Mouse (Mus musculus) CH12.LX (cell line): ENCODE measurements around the gene Ltn1. TPM values are rescaled to one million over a fixed set of nuclear protein-coding genes. Genes with fewer than 3 reads are reported as not detected.

Experiments used
- DNase-seq: peaks from one replicate; pipeline ENCODE4 v3.0.0-alpha.2; 2013; ENCODE audit errors: extremely low read depth
- H3K27ac ChIP-seq: 2 replicates; pipeline ENCODE4 v1.5.1; 2012; ENCODE audit warnings: low read depth, mild to moderate bottlenecking, control low read depth, moderate library complexity; ENCODE audit not compliant: insufficient read depth
- H3K27me3 ChIP-seq: replicated peaks from 2 replicates; pipeline ENCODE3; 2012; ENCODE audit warnings: inconsistent platforms
- H3K36me3 ChIP-seq, 2 experiments: replicated peaks in 1 of 2; 2 replicates each; pipeline versions ENCODE3 to v1.6.1; 2012; ENCODE audit warnings: inconsistent platforms in 1 of 2, low read length in 1 of 2, mild to moderate bottlenecking in 1 of 2, mixed read lengths in 1 of 2, moderate library complexity in 1 of 2; ENCODE audit not compliant: control insufficient read depth in 1 of 2, insufficient read depth in 1 of 2
- H3K4me1 ChIP-seq, 2 experiments: 2 replicates each; pipeline ENCODE4 v1.6.1; 2012; ENCODE audit warnings: inconsistent platforms in 1 of 2, moderate library complexity in 1 of 2; ENCODE audit not compliant: insufficient read depth in 2 of 2, control insufficient read depth in 1 of 2
- H3K4me2 ChIP-seq: 2 replicates; pipeline ENCODE4 v1.6.1; 2012; ENCODE audit warnings: low read depth, mild to moderate bottlenecking, control low read depth; ENCODE audit not compliant: poor library complexity, insufficient read depth, severe bottlenecking
- H3K4me3 ChIP-seq, 3 experiments: fragments of 150-350 bp in 1 of 3; sonication (generic) in 1 of 3; replicated peaks in 1 of 3; 2 replicates each; pipeline versions ENCODE3 to v1.5.1; 2011 to 2012; ENCODE audit warnings: low read depth in 2 of 3, low read length in 2 of 3, mild to moderate bottlenecking in 2 of 3, moderate library complexity in 2 of 3, control low read depth in 1 of 3, improper control_type of control experiment in 1 of 3, inconsistent platforms in 1 of 3, mixed read lengths in 1 of 3; ENCODE audit not compliant: poor library complexity in 1 of 3
- H3K79me2 ChIP-seq: replicated peaks from 2 replicates; pipeline ENCODE4 v1.6.1; 2012; ENCODE audit warnings: mild to moderate bottlenecking, moderate library complexity; ENCODE audit not compliant: control insufficient read depth, poor library complexity, insufficient read depth, severe bottlenecking; ENCODE audit errors: extremely low read depth
- H3K9ac ChIP-seq: 2 replicates; pipeline ENCODE4 v1.6.1; 2012; ENCODE audit warnings: low read depth, mild to moderate bottlenecking, control low read depth, moderate library complexity; ENCODE audit not compliant: insufficient read depth
- H3K9me3 ChIP-seq: replicated peaks from 2 replicates; pipeline ENCODE3; 2012; ENCODE audit warnings: low read length, inconsistent platforms, mixed read lengths
- BHLHE40 ChIP-seq: IDR thresholded peaks from 2 replicates; pipeline ENCODE4 v1.6.1; 2011; ENCODE audit warnings: mild to moderate bottlenecking, low read depth, low read length, improper control_type of control experiment
- CHD1 ChIP-seq: IDR thresholded peaks from 2 replicates; pipeline ENCODE4 v1.6.1; 2012; ENCODE audit warnings: low read depth, low read length, improper control_type of control experiment, inconsistent platforms
- CHD2 ChIP-seq: IDR thresholded peaks from 2 replicates; pipeline ENCODE4 v1.6.1; 2011; ENCODE audit warnings: low read length, improper control_type of control experiment
- CTCF ChIP-seq, 2 experiments: IDR thresholded peaks in 1 of 2; conservative IDR thresholded peaks in 1 of 2; 2 replicates each; pipeline ENCODE4 v1.5.1; 2011 to 2012; ENCODE audit warnings: low read depth in 2 of 2, low read length in 2 of 2, improper control_type of control experiment in 1 of 2, inconsistent platforms in 1 of 2, mild to moderate bottlenecking in 1 of 2, moderate library complexity in 1 of 2
- E2F4 ChIP-seq: IDR thresholded peaks from 2 replicates; pipeline ENCODE4 v1.6.1; 2011; ENCODE audit warnings: low read depth, low read length, improper control_type of control experiment; ENCODE audit not compliant: insufficient replicate concordance
- ELF1 ChIP-seq: IDR thresholded peaks from 2 replicates; pipeline ENCODE4 v1.6.1; 2014; ENCODE audit warnings: low read depth, mild to moderate bottlenecking, inconsistent platforms, low read length, improper control_type of control experiment
- EP300 ChIP-seq: IDR thresholded peaks from 2 replicates; pipeline ENCODE4 v1.6.1; 2011; ENCODE audit warnings: low read length, improper control_type of control experiment
- ETS1 ChIP-seq: conservative IDR thresholded peaks from 2 replicates; pipeline ENCODE4 v1.6.1; 2012; ENCODE audit warnings: low read depth, mild to moderate bottlenecking, inconsistent platforms, low read length, improper control_type of control experiment, moderate library complexity
- GABPA ChIP-seq: IDR thresholded peaks from 2 replicates; pipeline ENCODE4 v1.6.1; 2012; ENCODE audit warnings: low read depth, low read length, improper control_type of control experiment, inconsistent platforms; ENCODE audit not compliant: insufficient replicate concordance
- HCFC1 ChIP-seq: IDR thresholded peaks from 2 replicates; pipeline ENCODE4 v1.6.1; 2012; ENCODE audit warnings: low read depth, mild to moderate bottlenecking, inconsistent platforms, low read length, improper control_type of control experiment
- IRF4 ChIP-seq: IDR thresholded peaks from 2 replicates; pipeline ENCODE4 v1.6.1; 2014; ENCODE audit warnings: low read depth, mild to moderate bottlenecking, inconsistent platforms, low read length, improper control_type of control experiment
- JUN ChIP-seq: IDR thresholded peaks from 2 replicates; pipeline ENCODE4 v1.6.1; 2011; ENCODE audit warnings: low read depth, mild to moderate bottlenecking, low read length, improper control_type of control experiment, moderate library complexity; ENCODE audit not compliant: insufficient read depth
- JUND ChIP-seq: conservative IDR thresholded peaks from 2 replicates; pipeline ENCODE4 v1.6.1; 2011; ENCODE audit warnings: low read depth, low read length, improper control_type of control experiment
- KAT2A ChIP-seq: IDR thresholded peaks from 2 replicates; pipeline ENCODE4 v1.6.1; 2012; ENCODE audit warnings: low read length, improper control_type of control experiment, inconsistent platforms; ENCODE audit not compliant: insufficient replicate concordance
- MAFK ChIP-seq: IDR thresholded peaks from 2 replicates; pipeline ENCODE4 v1.6.1; 2011; ENCODE audit warnings: low read length, improper control_type of control experiment; ENCODE audit not compliant: insufficient replicate concordance
- MAX ChIP-seq: IDR thresholded peaks from 2 replicates; pipeline ENCODE4 v1.6.1; 2011; ENCODE audit warnings: low read length, improper control_type of control experiment
- MAZ ChIP-seq: IDR thresholded peaks from 2 replicates; pipeline ENCODE4 v1.6.1; 2012; ENCODE audit warnings: low read depth, mild to moderate bottlenecking, inconsistent platforms, low read length, improper control_type of control experiment, moderate library complexity
- MEF2A ChIP-seq: IDR thresholded peaks from 2 replicates; pipeline ENCODE4 v1.6.1; 2014; ENCODE audit warnings: low read depth, mild to moderate bottlenecking, inconsistent platforms, low read length, improper control_type of control experiment, borderline replicate concordance
- MXI1 ChIP-seq: IDR thresholded peaks from 2 replicates; pipeline ENCODE4 v1.6.1; 2011; ENCODE audit warnings: mild to moderate bottlenecking, low read depth, low read length, improper control_type of control experiment
- MYC ChIP-seq: IDR thresholded peaks from 2 replicates; pipeline ENCODE4 v1.6.1; 2011; ENCODE audit warnings: low read depth, mild to moderate bottlenecking, improper control_type of control experiment, low read length
- NELFE ChIP-seq: IDR thresholded peaks from 2 replicates; pipeline ENCODE4 v1.6.1; 2011; ENCODE audit warnings: low read depth, low read length, improper control_type of control experiment
- NRF1 ChIP-seq: IDR thresholded peaks from 2 replicates; pipeline ENCODE4 v1.6.1; 2014; ENCODE audit warnings: low read depth, mild to moderate bottlenecking, inconsistent platforms, low read length, improper control_type of control experiment, moderate library complexity
- PAX5 ChIP-seq: IDR thresholded peaks from 2 replicates; pipeline ENCODE4 v1.6.1; 2012; ENCODE audit warnings: low read length, inconsistent platforms, mixed read lengths
- POLR2A ChIP-seq: IDR thresholded peaks from 2 replicates; pipeline ENCODE4 v1.6.1; 2011; ENCODE audit warnings: low read depth, mild to moderate bottlenecking, improper control_type of control experiment, low read length
- POLR2AphosphoS2 ChIP-seq: IDR thresholded peaks from 2 replicates; pipeline ENCODE4 v1.6.1; 2011; ENCODE audit warnings: low read depth, low read length, improper control_type of control experiment
- RAD21 ChIP-seq: IDR thresholded peaks from 2 replicates; pipeline ENCODE4 v1.6.1; 2011; ENCODE audit warnings: low read depth, mild to moderate bottlenecking, low read length, improper control_type of control experiment, moderate library complexity
- RCOR1 ChIP-seq: conservative IDR thresholded peaks from 2 replicates; pipeline ENCODE4 v1.6.1; 2012; ENCODE audit warnings: low read depth, mild to moderate bottlenecking, inconsistent platforms, low read length, improper control_type of control experiment
- SIN3A ChIP-seq: IDR thresholded peaks from 2 replicates; pipeline ENCODE4 v1.6.1; 2012; ENCODE audit warnings: low read length, improper control_type of control experiment, inconsistent platforms
- SMC3 ChIP-seq: IDR thresholded peaks from 2 replicates; pipeline ENCODE4 v1.6.1; 2011; ENCODE audit warnings: low read depth, low read length, improper control_type of control experiment
- TBP ChIP-seq: conservative IDR thresholded peaks from 2 replicates; pipeline ENCODE4 v1.6.1; 2011; ENCODE audit warnings: low read depth, low read length, improper control_type of control experiment
- TCF12 ChIP-seq: IDR thresholded peaks from 2 replicates; pipeline ENCODE4 v1.6.1; 2014; ENCODE audit warnings: low read depth, mild to moderate bottlenecking, inconsistent platforms, low read length, improper control_type of control experiment
- UBTF ChIP-seq: IDR thresholded peaks from 2 replicates; pipeline ENCODE4 v1.6.1; 2012; ENCODE audit warnings: low read depth, mild to moderate bottlenecking, inconsistent platforms, low read length, improper control_type of control experiment, moderate library complexity
- USF1 ChIP-seq: IDR thresholded peaks from 2 replicates; pipeline ENCODE4 v1.6.1; 2014; ENCODE audit warnings: low read depth, mild to moderate bottlenecking, inconsistent platforms, low read length, improper control_type of control experiment
- USF2 ChIP-seq: conservative IDR thresholded peaks from 2 replicates; pipeline ENCODE4 v1.6.1; 2011; ENCODE audit warnings: low read depth, low read length, improper control_type of control experiment
- ZC3H11A ChIP-seq: IDR thresholded peaks from 2 replicates; pipeline ENCODE4 v1.6.1; 2012; ENCODE audit warnings: low read depth, mild to moderate bottlenecking, inconsistent platforms, low read length, improper control_type of control experiment
- ZKSCAN1 ChIP-seq: IDR thresholded peaks from 2 replicates; pipeline ENCODE4 v1.6.1; 2012; ENCODE audit warnings: low read depth, inconsistent platforms, low read length, improper control_type of control experiment, borderline replicate concordance
- ZMIZ1 ChIP-seq: IDR thresholded peaks from 2 replicates; pipeline ENCODE4 v1.6.1; 2012; ENCODE audit warnings: low read depth, mild to moderate bottlenecking, inconsistent platforms, low read length, improper control_type of control experiment
- ZNF384 ChIP-seq: IDR thresholded peaks from 2 replicates; pipeline ENCODE4 v1.6.1; 2012; ENCODE audit warnings: low read depth, low read length, improper control_type of control experiment, inconsistent platforms
- dilution Hi-C: fragments of 300-500 bp; cut with MboI; formaldehyde crosslinking; loops from 2 replicates; pipeline ENCODE4 v1.14.3; 2020; ENCODE audit warnings: low sequenced_read_pairs; ENCODE audit not compliant: extremely low pct_unique_long_range_greater_than_20kb, extremely low pct_ligation_motif_present
- in situ Hi-C: fragments of 300-500 bp; cut with MboI; formaldehyde crosslinking; loops from 3 replicates; pipeline ENCODE4 v1.14.3; 2019; ENCODE audit warnings: low sequenced_read_pairs, low pct_ligation_motif_present, low pct_unique_long_range_greater_than_20kb, mixed read lengths
- polyA plus RNA-seq: library from polyadenylated mRNA; unstranded; fragments of >175 nt; gene quantifications from 2 replicates; pipeline ENCODE4 v1.2.1, GENCODE M21; 2012; ENCODE audit warnings: low read depth; ENCODE audit not compliant: insufficient read length
- total RNA-seq, 2 experiments: library from RNA; depleted of rRNA; stranded (reverse); fragments of 300-350 nt in 1 of 2; fragments of >200 nt in 1 of 2; gene quantifications; 2 replicates each; pipeline ENCODE4 v1.2.3; 2012 to 2014

Gene Ltn1
- total and polyA plus RNA-seq, 3 experiments, result 21.5 to 34.6 (median 30.8) TPM

GRCm38 (mm10) chr16:87440184-87440686 lies 7.8 kb upstream of the Ltn1 start, which contains the start of gene Rwdd2b:
Rwdd2b (minus strand) TSS chr16:87440573.
- H3K4me1 ChIP-seq, result peaks cover 3 to 23% of the 10 kb centered on the region in 2 experiments; a peak in 2 of 4 replicates
- peak within 1 kb of the TSS; percentile 65 for H3K9ac ChIP-seq
- in situ Hi-C loops (no loop called here), dilution Hi-C loops (no loop called here)
- H3K36me3 ChIP-seq, result peaks cover 10 to 21% of the 10 kb centered on the region in 2 experiments
- no peaks in the 10 kb centered on the region for H3K79me2 ChIP-seq
- no peaks in the 10 kb centered on the region for H3K27me3 ChIP-seq
- DNase-seq, result peak; percentile 99
- H3K9me3 ChIP-seq, result no peaks in the 10 kb centered on the region
- peak within 1 kb of the TSS; percentile 93 for H3K4me2 ChIP-seq
- peak within 1 kb of the TSS; percentile 63 to 83 (median 76) for H3K4me3 ChIP-seq
- H3K27ac ChIP-seq, result peak within 1 kb of the TSS; percentile 42
- TF ChIP-seq MAX, result no peak; the same call in 1 of the 2 replicates
- peak; percentile 21; the same call in 1 of the 2 replicates for TF ChIP-seq IRF4
- TF ChIP-seq ZC3H11A, result no peak
- TF ChIP-seq CHD1, result no peak
- TF ChIP-seq MAZ, result no peak
- no peak for TF ChIP-seq JUN
- no peak for TF ChIP-seq ETS1
- TF ChIP-seq RCOR1, result no peak
- TF ChIP-seq TCF12, result peak; percentile 88
- TF ChIP-seq E2F4, result no peak
- 0 out of 2 replicates have a peak, but pooled peaks have one; percentile 33 for TF ChIP-seq UBTF
- TF ChIP-seq ELF1, result peak; percentile 99
- 0 out of 2 replicates have a peak, but pooled peaks have one; percentile 5 for TF ChIP-seq KAT2A
- TF ChIP-seq USF2, result no peak
- TF ChIP-seq PAX5, result no peak
- peak; percentile 74 for TF ChIP-seq HCFC1
- peak; percentile 89 for TF ChIP-seq NELFE
- peak; percentile 20; the same call in 1 of the 2 replicates for TF ChIP-seq MEF2A
- no peak for TF ChIP-seq ZKSCAN1
- TF ChIP-seq ZNF384, result no peak; the same call in 1 of the 2 replicates
- TF ChIP-seq USF1, result no peak
- TF ChIP-seq JUND, result no peak
- TF ChIP-seq MYC, result peak; percentile 15; the same call in 1 of the 2 replicates
- TF ChIP-seq SIN3A, result peak; percentile 71; the same call in 1 of the 2 replicates
- TF ChIP-seq MAFK, result no peak
- TF ChIP-seq TBP, result peak; percentile 84
- TF ChIP-seq EP300, result no peak
- no peak for TF ChIP-seq SMC3
- TF ChIP-seq POLR2A, result peak; percentile 92
- no peak for TF ChIP-seq BHLHE40
- TF ChIP-seq CHD2, result peak; percentile 13; the same call in 1 of the 2 replicates
- TF ChIP-seq NRF1, result peak; percentile 88
- peak; percentile 46; the same call in 1 of the 2 replicates for TF ChIP-seq ZMIZ1
- no peak for TF ChIP-seq GABPA
- no peak for TF ChIP-seq RAD21
- peak; percentile 77; the same call in 1 of the 2 replicates for TF ChIP-seq POLR2AphosphoS2
- peak; percentile 49; the same call in 1 of the 2 replicates for TF ChIP-seq MXI1
- no peak for TF ChIP-seq CTCF (conservative IDR thresholded peaks at IDR 0.05 in 1 of 2, IDR thresholded peaks at IDR 0.05 in 1 of 2; ENCODE audit: low read depth in 2 of 2, low read length in 2 of 2)
